Mouse (Mus musculus): ENCODE measurements around the gene Pde12. TPM values are rescaled to one million over a fixed set of nuclear protein-coding genes. Genes with fewer than 3 reads are reported as not detected.
"Not testable (repeated sequence)": the region's sequence is repeated elsewhere in the genome, so short reads cannot be mapped to it uniquely, and the experiment has no call there.

Pde12 gene
- polyA plus RNA-seq (2014; fragmentation: Nextera tagmentation; extraction: Ambion mirVana), result 9.6 and 10.1 TPM in 2 replicates

DNA sequence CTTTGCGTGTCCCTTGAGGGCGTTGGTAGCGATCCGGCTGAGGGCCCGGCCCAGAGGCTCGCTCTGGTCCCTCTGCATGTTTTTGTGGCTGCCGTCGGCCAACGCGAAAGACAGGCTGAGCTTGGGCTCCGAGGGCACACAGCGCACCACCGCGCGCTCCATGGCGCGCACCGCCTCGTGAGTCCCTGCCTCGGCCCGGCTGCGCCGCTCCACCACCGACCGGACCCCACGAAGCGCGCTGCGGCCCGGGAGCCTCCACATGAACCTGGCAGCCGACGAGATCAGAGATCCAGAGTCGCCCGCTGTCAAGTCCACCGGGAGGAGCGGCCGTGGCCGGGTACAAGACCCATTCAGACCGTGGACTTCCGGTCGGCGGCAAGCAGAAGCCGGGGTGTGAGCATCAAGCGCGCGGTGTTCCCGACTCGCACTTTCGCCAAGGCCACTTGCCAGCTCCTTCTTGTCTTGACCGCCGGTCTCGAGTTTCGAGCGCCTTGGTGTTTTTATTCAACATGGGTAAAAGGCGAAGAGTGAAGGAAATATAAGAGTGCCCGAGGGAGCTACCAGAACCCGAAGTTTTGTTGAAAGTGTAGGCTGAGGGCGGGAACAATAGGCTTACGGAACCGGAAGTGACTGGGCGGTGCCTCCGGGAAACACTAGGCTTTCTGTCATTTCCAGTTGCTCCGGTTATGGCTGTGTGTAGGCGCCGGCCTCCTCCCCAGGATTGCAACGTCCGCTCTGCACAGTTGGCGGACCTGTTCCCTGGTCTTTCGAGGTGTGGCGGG lies at the start of gene Pde12:
TSS of gene Pde12 (minus strand) at position 592 of the 782 bp plus-strand sequence.
- Histone ChIP-seq H3K9ac (ENCODE audit: low read depth, low read length) (peak within 1 kb of the TSS; percentile 85), H3K4me3 (ENCODE audit: low read depth, low read length) (peak within 1 kb of the TSS; percentile 90), H3K9me3 (ENCODE audit: control insufficient read depth, low read length) (no peaks in the 10 kb centered on the region), H3K27ac (replicated peaks; ENCODE audit: low read depth, low read length) (peak within 1 kb of the TSS; percentile 83), H3K4me1 (ENCODE audit: control insufficient read depth, insufficient read depth, low read length) (peaks cover 18% of the 10 kb centered on the region), H3K4me2 (ENCODE audit: low read depth, low read length) (peak within 1 kb of the TSS; percentile 97), H3K27me3 (replicated peaks; ENCODE audit: control insufficient read depth, insufficient read depth, low read length) (no peaks in the 10 kb centered on the region), H3K36me3 (ENCODE audit: control insufficient read depth, insufficient read depth, low read length) (peaks cover 15% of the 10 kb centered on the region)
- under 1% methylated on average over 39 of the region's 70 CpGs for WGBS
- peak; percentile 93 for ATAC-seq (ENCODE audit: low read depth)
- DNase-seq (ENCODE audit: low spot score), result peak; percentile 95

DNA sequence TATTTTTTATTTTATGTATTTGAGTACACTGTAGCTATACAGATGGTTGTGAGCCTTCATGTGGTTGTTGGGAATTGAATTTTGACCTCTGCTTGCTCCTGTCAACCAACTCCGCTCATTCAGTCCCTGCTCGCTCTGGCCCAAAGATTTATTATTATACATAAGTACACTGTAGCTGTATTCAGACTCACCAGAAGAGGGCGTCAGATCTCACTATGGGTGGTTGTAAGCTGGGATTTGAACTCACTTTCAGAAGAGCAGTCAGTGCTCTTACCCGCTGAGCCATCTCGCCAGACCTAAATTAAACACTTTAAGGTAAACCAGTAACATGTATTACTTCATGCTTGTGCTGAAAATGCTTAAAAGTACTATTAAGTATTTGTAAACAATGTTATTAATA lies 35.6 kb upstream of the Pde12 start:
- H3K4me3 ChIP-seq (ENCODE audit: low read depth, low read length); ATAC-seq (ENCODE audit: low read depth); H3K9ac ChIP-seq (ENCODE audit: low read depth, low read length); DNase-seq (ENCODE audit: low spot score); H3K27me3 ChIP-seq (replicated peaks; ENCODE audit: control insufficient read depth, insufficient read depth, low read length); H3K27ac ChIP-seq (replicated peaks; ENCODE audit: low read depth, low read length); H3K9me3 ChIP-seq (ENCODE audit: control insufficient read depth, low read length); H3K4me1 ChIP-seq (ENCODE audit: control insufficient read depth, insufficient read depth, low read length); H3K36me3 ChIP-seq (ENCODE audit: control insufficient read depth, insufficient read depth, low read length); H3K4me2 ChIP-seq (ENCODE audit: low read depth, low read length): not testable (repeated sequence)
- WGBS, result 82% methylated on average over 5 of the region's 5 CpGs

DNA sequence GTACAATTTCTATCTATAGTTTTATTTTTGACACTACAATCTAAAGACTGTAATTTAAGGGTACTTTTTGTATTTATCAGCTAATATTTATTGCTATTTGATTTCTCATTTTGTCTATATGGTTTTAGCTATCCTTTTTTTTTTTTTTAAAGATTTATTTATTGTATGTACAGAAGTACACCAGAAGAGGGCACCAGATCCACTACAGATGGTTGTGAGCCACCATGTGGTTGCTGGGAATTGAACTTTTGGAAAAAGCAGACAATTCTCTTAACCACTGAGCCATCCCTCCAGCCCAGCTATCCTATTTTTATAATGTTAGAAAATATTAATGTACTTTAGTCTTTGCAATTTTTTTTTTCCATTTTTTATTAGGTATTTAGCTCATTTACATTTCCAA lies 28.2 kb upstream of the Pde12 start:
- H3K9me3 ChIP-seq (ENCODE audit: control insufficient read depth, low read length), result no peaks in the 10 kb centered on the region
- no peaks in the 10 kb centered on the region for H3K36me3 ChIP-seq (ENCODE audit: control insufficient read depth, insufficient read depth, low read length)
- ATAC-seq (ENCODE audit: low read depth) (no peak), DNase-seq (ENCODE audit: low spot score) (no peak)
- H3K9ac ChIP-seq (ENCODE audit: low read depth, low read length), result no peak overlapping the region
- no peak overlapping the region for H3K4me3 ChIP-seq (ENCODE audit: low read depth, low read length)
- H3K27me3 ChIP-seq (replicated peaks; ENCODE audit: control insufficient read depth, insufficient read depth, low read length), result no peaks in the 10 kb centered on the region
- H3K27ac ChIP-seq (replicated peaks; ENCODE audit: low read depth, low read length), result no peak overlapping the region
- H3K4me1 ChIP-seq (ENCODE audit: control insufficient read depth, insufficient read depth, low read length), result no peaks in the 10 kb centered on the region
- H3K4me2 ChIP-seq (ENCODE audit: low read depth, low read length), result no peak overlapping the region

- 76% methylated on average over 3 of the region's 3 CpGs for WGBS
- H3K27me3 ChIP-seq (replicated peaks; ENCODE audit: control insufficient read depth, insufficient read depth, low read length), result no peaks in the 10 kb centered on the region
- DNase-seq (ENCODE audit: low spot score), result no peak
These were observed 23.3 kb upstream of the Pde12 start, which contains the start of gene Dnah12 for GRCm38 (mm10) chr14:26692974-26693373. Gene Dnah12, plus strand, starts transcription at chr14:26693274.

DNA sequence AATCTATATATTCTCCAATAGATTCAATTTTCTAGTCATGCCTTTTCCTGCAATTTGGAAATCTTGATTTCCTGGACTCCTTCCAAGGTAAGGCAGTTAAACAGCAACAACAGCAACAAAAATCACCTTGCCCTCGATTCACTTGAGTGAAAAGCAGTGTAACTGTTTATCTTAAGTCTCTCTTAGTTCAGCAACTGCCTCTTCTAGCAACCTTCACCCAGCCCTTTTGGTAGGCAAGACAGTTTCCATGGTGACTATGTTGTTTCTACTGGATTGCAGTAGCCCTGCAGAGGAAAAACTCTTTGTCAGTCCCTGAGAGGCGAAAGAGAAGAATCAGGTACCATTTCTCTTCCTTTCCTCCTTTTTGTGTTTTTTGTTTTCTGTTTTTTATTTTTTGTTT lies 21.7 kb upstream of the Pde12 start:
- no peaks in the 10 kb centered on the region for H3K27me3 ChIP-seq (replicated peaks; ENCODE audit: control insufficient read depth, insufficient read depth, low read length)

More at GRCm38 (mm10) chr14:26692974-26693373, 23.3 kb upstream of the Pde12 start, which contains the start of gene Dnah12:
- Histone ChIP-seq H3K27ac (replicated peaks; ENCODE audit: low read depth, low read length) (no peak within 1 kb of the TSS), H3K4me2 (ENCODE audit: low read depth, low read length) (no peak within 1 kb of the TSS), H3K4me1 (ENCODE audit: control insufficient read depth, insufficient read depth, low read length) (no peaks in the 10 kb centered on the region), H3K9ac (ENCODE audit: low read depth, low read length) (no peak within 1 kb of the TSS), H3K36me3 (ENCODE audit: control insufficient read depth, insufficient read depth, low read length) (no peaks in the 10 kb centered on the region), H3K4me3 (ENCODE audit: low read depth, low read length) (no peak within 1 kb of the TSS), H3K9me3 (ENCODE audit: control insufficient read depth, low read length) (no peaks in the 10 kb centered on the region)
- ATAC-seq (ENCODE audit: low read depth), result no peak

GRCm38 (mm10) chr14:26690727-26691126 lies 21.0 kb upstream of the Pde12 start:
- no peaks in the 10 kb centered on the region for H3K27me3 ChIP-seq (replicated peaks; ENCODE audit: control insufficient read depth, insufficient read depth, low read length)
- H3K4me3 ChIP-seq (ENCODE audit: low read depth, low read length), result no peak overlapping the region
- ATAC-seq (ENCODE audit: low read depth) (no peak), DNase-seq (ENCODE audit: low spot score) (no peak)
- H3K4me2 ChIP-seq (ENCODE audit: low read depth, low read length), result no peak overlapping the region
- H3K36me3 ChIP-seq (ENCODE audit: control insufficient read depth, insufficient read depth, low read length), result no peaks in the 10 kb centered on the region
- no peaks in the 10 kb centered on the region for H3K4me1 ChIP-seq (ENCODE audit: control insufficient read depth, insufficient read depth, low read length)
- 60% methylated on average over 2 of the region's 2 CpGs for WGBS
- no peak overlapping the region for H3K27ac ChIP-seq (replicated peaks; ENCODE audit: low read depth, low read length)
- no peak overlapping the region for H3K9ac ChIP-seq (ENCODE audit: low read depth, low read length)
- H3K9me3 ChIP-seq (ENCODE audit: control insufficient read depth, low read length), result no peaks in the 10 kb centered on the region

More for the DNA sequence above, 21.7 kb upstream of the Pde12 start:
- no peaks in the 10 kb centered on the region for H3K36me3 ChIP-seq (ENCODE audit: control insufficient read depth, insufficient read depth, low read length)
- H3K9ac ChIP-seq (ENCODE audit: low read depth, low read length), result no peak overlapping the region
- WGBS, result 50% methylated on average over 2 of the region's 2 CpGs
- ATAC-seq (ENCODE audit: low read depth), result no peak
- H3K4me2 ChIP-seq (ENCODE audit: low read depth, low read length), result no peak overlapping the region
- H3K4me1 ChIP-seq (ENCODE audit: control insufficient read depth, insufficient read depth, low read length), result no peaks in the 10 kb centered on the region
- H3K4me3 ChIP-seq (ENCODE audit: low read depth, low read length), result no peak overlapping the region
- no peak overlapping the region for H3K27ac ChIP-seq (replicated peaks; ENCODE audit: low read depth, low read length)
- no peaks in the 10 kb centered on the region for H3K9me3 ChIP-seq (ENCODE audit: control insufficient read depth, low read length)
- DNase-seq (ENCODE audit: low spot score), result no peak

GRCm38 (mm10) chr14:26675791-26676190 lies 6.1 kb upstream of the Pde12 start:
- WGBS, result 85% methylated on average over 5 of the region's 5 CpGs
- H3K27me3 ChIP-seq (replicated peaks; ENCODE audit: control insufficient read depth, insufficient read depth, low read length), result no peaks in the 10 kb centered on the region
- DNase-seq (ENCODE audit: low spot score) (no peak), ATAC-seq (ENCODE audit: low read depth) (no peak)
- H3K27ac ChIP-seq (replicated peaks; ENCODE audit: low read depth, low read length), result no peak overlapping the region
- H3K9ac ChIP-seq (ENCODE audit: low read depth, low read length), result no peak overlapping the region
- H3K4me1 ChIP-seq (ENCODE audit: control insufficient read depth, insufficient read depth, low read length), result no peaks in the 10 kb centered on the region
- H3K4me2 ChIP-seq (ENCODE audit: low read depth, low read length), result no peak overlapping the region
- no peaks in the 10 kb centered on the region for H3K9me3 ChIP-seq (ENCODE audit: control insufficient read depth, low read length)
- no peaks in the 10 kb centered on the region for H3K36me3 ChIP-seq (ENCODE audit: control insufficient read depth, insufficient read depth, low read length)
- H3K4me3 ChIP-seq (ENCODE audit: low read depth, low read length), result no peak overlapping the region

DNA sequence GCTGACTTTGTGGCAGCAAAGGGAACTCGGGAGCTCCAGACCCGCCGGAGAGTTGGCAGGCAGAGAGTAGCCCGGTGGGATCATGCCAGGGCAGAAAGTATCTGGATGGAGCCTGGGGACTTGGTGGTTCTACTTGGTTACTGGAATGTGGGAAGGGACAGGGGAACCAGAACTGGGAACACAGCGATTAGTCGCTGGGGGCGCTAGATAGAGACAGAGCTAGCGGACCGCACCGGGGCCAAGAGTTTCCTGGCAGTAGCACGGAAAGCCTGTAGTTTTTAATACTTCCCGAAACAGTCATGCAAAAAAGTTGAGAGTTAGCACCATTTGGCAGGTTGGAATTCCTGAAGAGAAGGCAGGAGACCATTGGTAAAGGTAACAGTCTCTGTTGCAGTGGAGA lies 5.7 kb upstream of the Pde12 start:
- no peak overlapping the region for H3K27ac ChIP-seq (replicated peaks; ENCODE audit: low read depth, low read length)
- H3K4me2 ChIP-seq (ENCODE audit: low read depth, low read length), result no peak overlapping the region
- no peak overlapping the region for H3K4me3 ChIP-seq (ENCODE audit: low read depth, low read length)
- no peaks in the 10 kb centered on the region for H3K27me3 ChIP-seq (replicated peaks; ENCODE audit: control insufficient read depth, insufficient read depth, low read length)
- WGBS, result 20% methylated on average over 12 of the region's 12 CpGs
- peak; percentile 41 for DNase-seq (ENCODE audit: low spot score)
- peaks cover 3% of the 10 kb centered on the region for H3K4me1 ChIP-seq (ENCODE audit: control insufficient read depth, insufficient read depth, low read length)
- no peak overlapping the region for H3K9ac ChIP-seq (ENCODE audit: low read depth, low read length)
- H3K36me3 ChIP-seq (ENCODE audit: control insufficient read depth, insufficient read depth, low read length), result no peaks in the 10 kb centered on the region
- H3K9me3 ChIP-seq (ENCODE audit: control insufficient read depth, low read length), result no peaks in the 10 kb centered on the region
- no peak; the same call in 1 of the 2 replicates for ATAC-seq (ENCODE audit: low read depth)

All from embryonic facial prominence, embryonic 14.5 days (tissue).